Mouse (Mus musculus): ENCODE measurements around the gene Rps27l.
"Not testable (repeated sequence)": the region's sequence is repeated elsewhere in the genome, so short reads cannot be mapped to it uniquely, and the experiment has no call there.

Gene Rps27l

GRCm38 (mm10) chr9:66945647-66946641 is at the start of gene Rps27l:
TSS of gene Rps27l (plus strand) at chr9:66946086.
- in situ Hi-C loops (cut with MboI, MseI) = no loop called here

- in situ Hi-C loops (cut with MboI, MseI) = no loop called here
Measured at GRCm38 (mm10) chr9:66896951-66897350, 48.9 kb upstream of the Rps27l start.

- in situ Hi-C loops (cut with MboI, MseI) = no loop called here
Measured at GRCm38 (mm10) chr9:66897851-66898250, 48.0 kb upstream of the Rps27l start.

- in situ Hi-C loops (cut with MboI, MseI) = no loop called here
Measured at GRCm38 (mm10) chr9:66899072-66899471, 46.8 kb upstream of the Rps27l start.

GRCm38 (mm10) chr9:66899526-66899925 is 46.4 kb upstream of the Rps27l start:
- in situ Hi-C loops (cut with MboI, MseI) = no loop called here

GRCm38 (mm10) chr9:66905990-66906389 is 39.9 kb upstream of the Rps27l start:
- in situ Hi-C loops (cut with MboI, MseI) = no loop called here

- in situ Hi-C loops (cut with MboI, MseI) = no loop called here
Measured at GRCm38 (mm10) chr9:66907126-66907525, 38.8 kb upstream of the Rps27l start.

- in situ Hi-C loops (cut with MboI, MseI) = no loop called here
Measured at GRCm38 (mm10) chr9:66907746-66908397, 38.0 kb upstream of the Rps27l start.

- in situ Hi-C loops (cut with MboI, MseI) = no loop called here
Measured at GRCm38 (mm10) chr9:66909922-66910321, 36.0 kb upstream of the Rps27l start.

- in situ Hi-C loops (cut with MboI, MseI) = no loop called here
Measured at GRCm38 (mm10) chr9:66910677-66911076, 35.2 kb upstream of the Rps27l start.

- in situ Hi-C loops (cut with MboI, MseI) = no loop called here
Measured at GRCm38 (mm10) chr9:66912304-66912703, 33.6 kb upstream of the Rps27l start.

GRCm38 (mm10) chr9:66913254-66913934 is 32.5 kb upstream of the Rps27l start:
- in situ Hi-C loops (cut with MboI, MseI) = not testable (repeated sequence)

- in situ Hi-C loops (cut with MboI, MseI) = no loop called here
Measured at GRCm38 (mm10) chr9:66914540-66914939, 31.3 kb upstream of the Rps27l start.

- in situ Hi-C loops (cut with MboI, MseI) = loop anchor here in 1 of 2 experiments (5.0 kb wide), 1 partner anchor 33 kb away; no protein-coding TSS in a partner anchor
Measured at GRCm38 (mm10) chr9:66915401-66915800, 30.5 kb upstream of the Rps27l start.

GRCm38 (mm10) chr9:66915869-66916785 is 29.8 kb upstream of the Rps27l start:
- in situ Hi-C loops (cut with MboI, MseI) = loop anchor here in 1 of 2 experiments (5.0 kb wide), 1 partner anchor 34 kb away; no protein-coding TSS in a partner anchor

GRCm38 (mm10) chr9:66917216-66917891 is 28.5 kb upstream of the Rps27l start:
- in situ Hi-C loops (cut with MboI, MseI) = loop anchor here in 1 of 2 experiments (5.0 kb wide), 1 partner anchor 35 kb away; no protein-coding TSS in a partner anchor

- in situ Hi-C loops (cut with MboI, MseI) = loop anchor here in 1 of 2 experiments (5.0 kb wide), 1 partner anchor 36 kb away; no protein-coding TSS in a partner anchor
Measured at GRCm38 (mm10) chr9:66917892-66918255, 28.0 kb upstream of the Rps27l start.

GRCm38 (mm10) chr9:66918672-66919330 is 27.1 kb upstream of the Rps27l start:
- in situ Hi-C loops (cut with MboI, MseI) = loop anchor here in 1 of 2 experiments (5.0 kb wide), 1 partner anchor 36 kb away; no protein-coding TSS in a partner anchor

GRCm38 (mm10) chr9:66919382-66919971 is 26.4 kb upstream of the Rps27l start, which contains the start of gene Rab8b:
TSS of gene Rab8b (minus strand) at chr9:66919687.
- in situ Hi-C loops (cut with MboI, MseI) = loop anchor here in 1 of 2 experiments (5.0 kb wide), 1 partner anchor 37 kb away; no protein-coding TSS in a partner anchor
